Mouse (Mus musculus): ENCODE measurements around the gene Tmem198. TPM values are rescaled to one million over a fixed set of nuclear protein-coding genes. Genes with fewer than 3 reads are reported as not detected.
A peak's percentile ranks its signal among the peaks of the same experiment; 100 is the strongest.

The Tmem198 gene
- total RNA-seq, 2 experiments from 2014 or later, result 0.68 to 0.87 TPM

DNA sequence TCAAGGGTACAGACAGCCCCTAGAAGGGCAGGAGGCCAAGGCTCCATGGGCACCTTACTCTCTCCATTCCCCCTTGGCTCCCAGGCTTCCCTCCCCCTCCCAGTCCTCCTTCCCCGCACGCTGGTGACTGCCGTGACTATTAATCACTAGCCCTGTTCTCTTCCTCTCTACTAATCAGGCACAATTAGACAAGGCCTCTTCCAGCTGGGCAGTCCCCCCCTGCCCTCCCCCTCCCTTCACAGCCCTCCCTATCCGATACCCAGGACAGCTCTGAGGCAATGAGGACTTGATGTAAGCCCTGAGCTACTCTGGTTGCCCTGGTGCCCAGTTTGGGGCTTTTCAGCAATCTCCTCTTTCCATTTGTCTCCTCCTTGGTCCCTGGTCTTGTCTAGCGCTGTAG, 23.4 kb upstream of the Tmem198 start:
- no peak for DNase-seq

DNA sequence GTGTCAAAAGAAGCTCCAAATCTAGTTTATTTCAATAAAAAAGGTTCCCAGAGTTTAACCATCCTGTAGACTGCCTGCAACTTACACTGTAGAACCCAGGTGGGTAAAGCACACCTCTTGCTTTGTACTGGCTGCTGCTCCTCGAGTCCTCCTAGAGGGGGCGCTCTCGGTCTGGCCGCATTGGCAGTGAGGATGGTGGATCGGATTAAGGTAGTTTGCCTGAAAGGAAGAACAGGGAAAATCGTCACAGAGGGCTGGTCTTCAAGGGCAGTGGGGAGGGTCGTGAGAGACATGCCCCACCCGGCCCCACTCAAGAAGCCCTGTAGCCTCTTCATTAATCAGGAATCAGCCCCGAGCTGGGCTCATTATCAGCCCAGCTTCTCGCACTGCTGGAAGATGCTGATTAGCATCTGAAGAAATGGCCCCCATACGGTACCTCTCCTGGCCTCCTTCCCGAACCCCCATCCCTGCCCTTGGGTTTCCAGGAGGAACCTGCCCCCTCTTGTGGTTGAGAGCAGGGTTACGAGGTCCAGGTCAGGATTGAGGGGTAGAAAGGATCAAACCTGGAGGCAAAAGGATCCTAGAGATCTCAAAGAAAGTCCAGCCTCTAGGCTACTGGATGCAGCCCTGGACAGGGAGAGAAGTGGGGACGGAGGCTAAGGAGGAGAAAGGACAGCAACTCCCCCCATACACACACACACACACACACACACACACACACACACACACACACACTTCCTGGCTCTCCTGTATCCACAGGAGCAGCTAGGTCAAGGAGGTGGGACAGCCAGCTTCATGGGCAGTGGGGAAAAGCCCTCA, 22.4 kb upstream of the Tmem198 start:
- DNase-seq, result no peak

DNA sequence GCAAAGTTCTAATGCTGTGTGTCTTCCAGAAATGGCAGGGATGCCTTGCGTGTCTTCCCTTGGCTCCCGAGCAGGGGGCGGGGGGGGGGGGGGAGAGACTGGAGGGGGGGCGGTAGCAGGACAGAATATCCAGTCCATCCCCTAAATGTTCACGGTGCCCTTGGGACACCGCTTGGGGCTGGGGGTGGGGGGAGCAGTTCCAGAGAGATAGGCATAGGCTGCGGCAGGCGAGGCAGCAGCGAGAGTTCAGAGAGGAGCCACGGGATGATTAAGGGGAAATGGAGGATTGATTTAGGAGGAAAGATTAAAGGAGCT, 21.7 kb upstream of the Tmem198 start:
- DNase-seq, result no peak

DNA sequence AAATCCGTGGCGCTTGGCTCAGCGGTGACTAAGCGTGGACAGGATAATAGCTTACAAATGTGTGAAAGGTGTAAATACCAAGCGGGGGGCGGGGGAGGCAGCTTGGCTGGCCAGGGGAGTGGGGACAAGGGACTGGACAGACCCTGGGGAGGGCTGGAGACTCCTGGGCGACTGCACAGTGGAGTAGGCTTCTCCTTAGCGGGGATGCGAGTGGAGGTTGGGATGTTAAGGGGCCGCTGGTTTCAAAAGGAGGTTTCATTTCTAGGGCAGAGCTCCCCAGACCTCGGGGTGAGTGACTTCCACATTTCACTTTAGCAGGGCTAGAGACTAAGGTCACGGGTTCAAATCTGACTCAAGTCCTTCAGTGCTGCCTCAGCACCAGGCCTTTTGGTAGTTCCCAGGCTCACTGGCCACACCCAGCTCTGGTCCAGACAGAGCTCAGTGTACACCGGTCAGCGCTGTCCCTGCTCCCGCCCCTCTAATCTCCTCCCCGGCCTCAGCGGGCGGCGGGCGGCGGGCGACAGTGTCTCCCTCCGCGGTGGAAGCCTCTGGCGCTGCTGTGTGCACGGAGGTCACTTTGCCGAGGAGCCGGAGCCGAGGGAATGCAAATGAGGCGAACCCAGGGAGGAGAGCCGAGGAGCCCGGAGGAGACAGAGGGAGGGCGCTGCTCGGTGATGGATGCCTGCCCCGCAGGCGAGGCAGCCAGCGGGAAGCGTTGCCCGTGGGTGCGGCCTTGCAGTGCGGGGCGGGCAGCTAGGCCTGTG, 21.1 kb upstream of the Tmem198 start:
- no peak for DNase-seq

DNA sequence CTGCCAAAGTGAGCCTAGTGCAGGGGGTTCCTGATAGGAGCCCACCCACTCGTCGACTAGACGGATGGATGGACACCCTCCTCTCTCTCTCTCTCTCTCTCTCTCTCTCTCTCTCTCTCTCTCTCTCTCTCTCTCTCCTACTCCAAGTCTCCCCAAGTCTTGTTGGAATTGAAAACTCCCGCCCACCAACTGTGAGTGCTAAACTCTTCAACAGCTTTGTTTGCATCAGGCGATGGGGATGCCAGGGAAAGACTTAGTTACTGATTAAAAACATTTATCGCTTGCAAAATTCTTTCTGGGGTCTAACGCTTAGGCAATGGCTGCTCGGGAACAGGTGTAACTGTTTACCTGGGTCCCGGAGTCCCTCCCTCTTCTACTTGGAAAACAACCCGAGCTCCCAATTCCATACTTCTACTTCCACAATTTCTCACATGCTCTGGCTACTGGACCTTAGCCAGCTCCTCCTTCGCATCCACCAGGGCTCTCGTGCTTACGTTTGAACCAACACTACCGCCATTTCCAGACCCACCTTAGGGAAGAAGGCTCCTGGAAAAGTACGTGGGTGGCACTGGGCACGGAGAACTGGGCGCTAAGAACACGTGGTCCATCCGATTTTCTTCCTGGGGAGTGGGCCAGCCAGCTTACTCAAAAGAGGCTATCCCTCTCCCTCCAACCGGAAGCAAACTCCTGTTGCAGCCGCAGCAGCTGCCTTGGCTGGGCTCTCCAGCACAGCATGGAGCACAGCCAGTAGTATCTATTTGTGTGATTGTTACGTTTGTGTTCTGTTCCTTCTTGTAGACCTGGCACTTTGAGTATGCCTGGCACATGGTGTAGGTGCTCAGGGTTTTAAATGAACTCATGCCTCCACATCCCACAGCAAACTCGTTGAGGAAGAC, 20.3 kb upstream of the Tmem198 start:
- DNase-seq, result no peak

DNA sequence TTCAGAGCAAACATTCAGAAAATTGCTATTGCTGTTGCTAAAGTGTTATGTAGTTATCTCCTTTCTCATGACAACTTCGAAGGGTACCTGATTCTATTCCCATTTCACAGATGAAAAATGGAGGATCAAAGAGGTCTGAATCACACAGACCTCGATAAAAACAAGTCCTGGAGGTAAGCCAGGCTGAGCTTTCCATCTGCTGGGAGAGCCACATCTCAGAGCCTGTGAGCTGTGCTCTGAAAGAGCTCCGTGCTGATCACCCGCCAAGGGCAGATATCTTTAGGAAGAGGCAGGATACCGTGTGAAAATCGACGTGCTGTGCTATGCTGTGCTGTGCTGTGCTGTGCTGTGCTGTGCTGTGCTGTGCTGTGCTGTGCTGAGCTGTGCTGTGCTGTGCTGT, 19.0 kb upstream of the Tmem198 start:
- no peak for DNase-seq

DNA sequence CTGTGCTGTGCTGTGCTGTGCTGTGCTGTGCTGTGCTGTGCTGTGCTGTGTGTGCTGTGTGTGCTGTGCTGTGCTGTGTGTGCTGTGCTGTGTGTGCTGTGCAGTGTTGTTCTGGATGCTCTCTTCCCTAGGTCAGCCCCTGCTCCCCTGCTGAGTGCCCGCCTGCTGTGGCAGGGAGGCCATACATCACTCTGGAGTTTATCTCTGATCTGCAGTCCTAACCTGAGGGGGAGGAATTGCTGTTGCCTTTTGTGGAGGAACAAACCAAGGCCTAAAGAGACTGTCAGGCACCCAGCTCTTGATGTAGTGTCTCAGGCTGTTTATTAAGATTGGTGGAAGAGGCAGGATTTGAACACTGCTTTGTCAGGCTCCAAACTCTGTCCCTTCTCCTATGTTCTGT, 16.7 kb upstream of the Tmem198 start:
- DNase-seq, result no peak

DNA sequence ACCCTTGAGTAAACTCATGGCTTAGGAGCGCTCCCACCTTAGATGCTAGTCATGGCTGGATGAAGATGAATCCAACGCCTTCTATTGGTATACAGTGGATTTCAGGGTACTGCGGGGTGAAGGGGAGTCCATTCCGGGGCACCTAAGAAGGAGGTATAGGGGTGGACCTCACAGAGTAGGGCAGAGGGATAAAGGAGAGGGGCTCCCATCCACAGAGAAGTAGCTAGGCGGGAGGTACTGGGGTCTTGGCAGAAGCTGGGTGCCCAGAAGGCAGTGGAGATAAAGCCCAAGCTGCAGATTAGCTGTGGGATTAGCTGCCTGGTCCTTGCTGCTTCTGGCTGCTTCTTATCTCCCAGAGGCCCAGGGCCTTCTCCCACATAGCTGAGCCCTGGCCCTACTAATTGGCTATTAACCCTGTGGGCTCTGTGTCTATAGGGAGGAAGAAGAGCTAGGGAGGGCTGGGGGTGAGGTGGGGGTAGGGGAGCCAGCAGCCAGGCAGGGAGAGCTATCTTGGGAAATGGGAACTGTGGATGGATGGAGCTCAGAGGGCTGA, 15.6 kb upstream of the Tmem198 start:
- DNase-seq, result no peak

DNA sequence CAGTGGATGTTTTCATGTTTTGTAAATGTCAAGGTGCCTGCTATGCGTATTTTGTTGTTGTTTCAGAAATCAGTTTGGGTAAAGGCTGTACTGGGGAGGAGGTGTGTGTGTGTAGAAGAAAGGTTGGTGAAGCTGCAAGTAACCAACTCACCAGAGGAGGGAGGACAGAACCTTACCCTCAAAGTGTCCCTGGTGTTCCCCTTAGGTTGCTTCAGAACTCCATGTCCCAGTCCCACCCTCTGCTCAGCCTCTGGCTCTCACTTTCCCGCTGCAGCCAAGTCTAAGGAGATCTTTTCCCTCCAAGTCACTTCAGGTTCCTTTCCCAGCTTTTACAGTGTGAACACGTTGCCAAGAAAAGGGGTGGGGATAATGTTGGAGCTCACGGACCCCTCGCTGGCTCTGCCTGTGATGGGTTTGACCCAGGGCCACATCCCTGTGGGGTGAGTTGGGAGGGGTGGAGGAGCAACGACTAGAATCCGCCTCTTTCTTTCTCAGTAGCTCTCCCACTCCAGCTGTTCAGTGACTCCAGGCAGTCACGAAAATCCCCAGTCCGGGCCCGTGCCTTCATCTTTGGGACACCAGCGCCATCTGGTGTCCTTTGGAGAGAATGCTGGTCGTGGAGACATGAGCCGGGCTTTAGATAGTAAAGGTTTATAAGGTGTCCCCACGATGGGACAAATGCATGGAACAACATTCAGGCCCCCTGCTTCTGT, 12.0 kb upstream of the Tmem198 start:
- peak; percentile 78 for DNase-seq

DNA sequence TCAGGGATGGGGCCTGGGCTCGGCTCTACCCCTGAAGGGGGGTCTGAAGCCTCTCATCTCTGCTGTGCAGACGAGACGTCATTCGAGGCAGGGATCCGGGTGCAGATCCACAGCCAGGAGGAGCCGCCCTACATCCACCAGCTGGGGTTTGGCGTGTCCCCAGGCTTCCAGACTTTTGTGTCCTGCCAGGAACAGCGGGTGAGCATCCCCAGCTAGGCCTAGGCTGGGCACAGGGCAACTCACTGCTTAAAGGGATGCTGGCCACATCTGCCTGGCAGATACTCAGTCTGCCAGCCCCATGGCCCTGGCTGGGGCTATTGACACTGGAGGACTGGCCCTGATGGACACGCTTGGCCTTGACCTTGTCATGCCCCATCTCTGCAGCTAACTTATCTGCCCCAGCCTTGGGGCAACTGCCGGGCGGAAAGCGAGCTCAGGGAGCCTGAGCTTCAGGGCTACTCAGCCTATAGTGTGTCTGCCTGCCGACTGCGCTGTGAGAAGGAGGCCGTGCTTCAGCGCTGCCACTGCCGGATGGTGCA, 10.0 kb upstream of the Tmem198 start:
- no peak for DNase-seq

DNA sequence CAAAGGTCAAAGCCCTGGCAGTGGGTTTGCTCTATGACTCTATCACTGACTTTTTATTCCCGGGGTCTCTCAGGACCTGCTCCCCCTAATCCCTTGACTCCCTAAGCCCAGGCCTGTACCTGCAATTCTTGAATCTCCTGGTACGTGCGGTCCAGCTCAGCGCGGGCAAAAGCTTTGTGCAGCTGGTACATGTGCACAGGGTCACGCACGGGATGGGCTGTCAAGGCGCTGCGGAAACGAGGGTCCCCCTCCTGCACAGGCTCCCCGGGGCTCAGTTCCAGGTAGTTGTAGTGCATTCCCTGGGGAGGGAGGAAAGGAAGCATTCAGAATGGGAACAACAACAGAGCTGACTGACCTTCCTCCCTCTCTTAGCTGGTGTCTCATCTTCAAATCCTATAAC, 2.9 kb upstream of the Tmem198 start:
- no peak for DNase-seq

DNA sequence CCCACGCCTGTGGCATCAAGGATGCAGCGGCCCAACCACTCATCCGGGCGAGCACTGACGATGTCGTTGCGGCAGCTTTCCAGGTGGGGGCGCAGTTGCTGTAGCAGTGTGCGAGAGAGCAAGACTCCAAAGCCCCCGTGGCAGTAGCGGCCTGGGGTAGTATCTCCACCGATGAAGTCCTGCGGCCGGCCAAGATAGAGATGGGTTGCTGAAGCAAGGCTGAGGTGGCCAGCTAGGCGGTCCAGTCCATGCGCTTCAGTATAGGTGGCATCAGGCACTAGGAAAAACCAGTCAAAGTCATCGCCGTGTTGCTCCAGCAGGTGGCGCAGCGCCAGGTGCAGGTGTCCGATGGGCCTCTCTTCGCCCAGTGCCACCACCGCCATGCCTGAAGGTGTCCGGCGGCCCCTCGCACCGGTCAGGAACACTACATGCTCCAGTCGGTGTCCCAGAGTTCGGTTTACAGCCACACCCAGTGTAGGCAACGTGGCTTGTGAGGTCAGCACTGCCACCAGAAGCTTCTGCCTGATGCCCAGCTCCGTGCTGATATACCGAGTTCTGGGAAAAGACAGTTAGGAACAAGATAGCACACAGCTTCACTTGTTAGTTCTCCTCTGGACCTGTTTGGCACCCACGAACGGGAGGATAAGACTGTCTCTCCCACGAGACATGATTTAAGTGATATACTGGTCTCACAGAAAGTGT, 1.9 kb upstream of the Tmem198 start:
- DNase-seq, result peak; percentile 84

DNA sequence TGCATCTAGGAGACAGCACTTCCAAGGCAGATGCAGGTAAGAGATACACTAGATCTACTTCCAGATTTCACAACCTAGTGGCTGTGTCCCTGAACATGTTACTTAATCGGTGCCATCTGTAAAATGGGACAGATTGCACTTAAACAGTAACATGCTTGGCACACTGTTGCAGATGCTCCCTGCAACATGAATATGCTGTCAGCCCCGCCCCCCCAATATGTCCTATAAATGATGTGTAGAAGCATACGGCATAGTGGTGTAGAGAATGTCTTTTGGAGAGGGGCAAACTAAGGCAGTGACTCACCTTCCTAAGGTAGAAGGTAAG, 1.4 kb upstream of the Tmem198 start:
- DNase-seq, result no peak

DNA sequence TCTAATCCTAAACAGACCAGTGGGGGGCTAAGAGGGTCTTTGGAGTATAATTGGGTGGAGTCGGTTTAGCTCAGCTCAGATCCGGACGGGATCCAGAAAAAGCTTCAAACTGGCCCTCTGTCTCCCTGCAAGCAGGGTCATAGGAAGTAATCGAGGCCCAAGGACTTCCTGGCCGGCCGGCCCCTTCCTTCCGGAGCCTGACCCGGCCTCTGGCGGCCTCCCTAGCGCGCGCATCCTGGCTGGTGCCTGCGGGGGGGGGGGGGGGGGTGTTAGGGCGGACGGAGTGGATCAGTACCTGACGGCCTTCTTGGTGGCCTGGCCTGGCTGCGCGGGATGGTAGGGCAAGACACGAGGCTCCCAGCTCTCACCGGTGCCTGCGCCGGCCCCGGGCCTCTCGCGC, 835 bp upstream of the Tmem198 start:
- no peak for DNase-seq

DNA sequence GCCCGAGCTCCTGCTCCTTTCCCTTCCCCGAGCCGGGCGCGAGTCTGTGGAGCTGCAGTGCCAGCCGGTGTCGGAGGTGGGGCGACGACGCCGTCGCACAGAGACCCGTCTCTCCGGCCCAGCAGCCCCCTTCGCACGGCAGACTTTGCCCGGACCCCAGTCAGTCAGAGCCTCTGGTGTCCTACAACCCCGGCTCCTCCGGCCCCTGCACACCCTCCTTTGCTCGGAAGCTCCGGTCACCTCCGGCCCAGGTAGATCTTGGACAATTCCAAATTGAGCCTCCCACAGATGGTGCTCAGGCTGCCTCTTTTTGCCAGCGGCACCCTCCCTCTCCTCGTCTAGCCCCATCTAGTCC, 280 bp downstream of the Tmem198 start:
- DNase-seq, result no peak

DNA sequence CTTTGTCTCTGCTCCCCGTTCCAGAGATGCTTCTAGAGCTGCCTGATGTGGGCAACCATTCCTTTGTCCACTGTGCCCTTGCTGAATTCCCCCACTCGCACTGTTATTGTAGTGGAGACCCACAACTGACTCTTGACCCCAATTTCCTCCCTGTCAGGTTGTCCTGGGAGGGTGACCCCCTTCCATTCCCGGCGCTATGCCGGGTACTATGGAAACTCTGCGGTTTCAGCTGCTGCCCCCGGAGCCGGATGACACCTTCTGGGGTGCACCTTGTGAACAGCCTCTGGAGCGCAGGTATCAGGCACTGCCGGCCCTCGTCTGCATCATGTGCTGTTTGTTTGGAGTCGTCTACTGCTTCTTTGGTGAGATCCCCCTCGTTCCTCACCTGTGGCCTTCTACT, 704 bp downstream of the Tmem198 start:
- DNase-seq, result no peak

DNA sequence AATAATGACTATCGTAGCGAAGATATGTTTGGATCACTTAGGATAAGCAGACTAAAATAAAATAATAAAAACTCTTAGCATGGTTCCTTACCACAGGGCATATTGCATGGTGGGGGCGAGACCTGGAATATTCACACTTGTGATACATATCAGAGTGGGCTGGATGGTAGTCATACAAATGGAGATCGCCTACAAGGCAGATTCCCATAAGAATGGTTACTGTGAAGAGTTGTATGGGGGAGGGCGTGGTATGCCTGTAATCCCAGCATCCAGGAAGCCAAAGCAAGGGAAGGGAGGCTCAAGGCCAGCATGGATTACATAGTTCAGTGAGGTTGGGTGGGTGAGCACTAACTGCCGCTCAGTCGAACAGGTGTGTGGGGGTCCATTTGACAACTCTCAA, 1.4 kb downstream of the Tmem198 start:
- no peak for DNase-seq

DNA sequence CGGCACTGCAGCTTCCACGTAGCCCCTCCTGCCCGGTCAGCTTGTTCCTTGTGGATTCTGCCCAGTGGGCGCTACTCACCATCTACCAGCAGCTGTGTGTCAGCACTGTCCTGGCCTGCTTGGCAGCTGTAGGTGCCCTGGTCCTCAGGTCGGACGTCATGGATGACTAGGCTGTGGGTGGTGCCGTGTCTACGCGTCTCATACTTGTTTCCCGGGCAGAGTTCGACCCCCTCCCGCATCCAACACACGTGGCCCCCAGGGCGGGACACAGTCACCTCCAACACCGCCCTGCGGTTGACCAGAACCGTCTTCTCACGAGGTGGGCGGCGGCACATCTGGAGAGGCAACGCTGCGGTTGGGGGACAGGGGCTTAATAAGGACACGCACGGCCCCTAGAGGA, 7.2 kb downstream of the Tmem198 start:
- no peak for DNase-seq

DNA sequence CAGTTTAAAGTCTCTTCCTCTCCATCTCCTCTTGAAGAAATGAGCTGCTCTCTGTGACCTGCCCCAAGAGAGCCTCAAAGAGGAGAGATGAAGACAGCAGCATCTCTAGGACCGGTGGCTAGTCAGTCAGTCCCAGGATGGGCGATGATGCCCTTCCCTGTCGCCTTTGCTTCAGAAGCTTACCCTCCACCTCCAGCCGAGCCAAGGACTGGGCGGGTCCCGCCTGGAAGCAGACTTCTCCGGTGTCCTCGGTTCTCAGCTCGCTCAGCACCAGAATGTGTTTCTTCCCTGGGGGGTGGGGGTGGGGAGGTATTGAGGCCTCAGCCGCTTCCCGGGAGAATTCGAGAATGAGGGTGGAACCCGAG, 7.7 kb downstream of the Tmem198 start:
- no peak for DNase-seq

DNA sequence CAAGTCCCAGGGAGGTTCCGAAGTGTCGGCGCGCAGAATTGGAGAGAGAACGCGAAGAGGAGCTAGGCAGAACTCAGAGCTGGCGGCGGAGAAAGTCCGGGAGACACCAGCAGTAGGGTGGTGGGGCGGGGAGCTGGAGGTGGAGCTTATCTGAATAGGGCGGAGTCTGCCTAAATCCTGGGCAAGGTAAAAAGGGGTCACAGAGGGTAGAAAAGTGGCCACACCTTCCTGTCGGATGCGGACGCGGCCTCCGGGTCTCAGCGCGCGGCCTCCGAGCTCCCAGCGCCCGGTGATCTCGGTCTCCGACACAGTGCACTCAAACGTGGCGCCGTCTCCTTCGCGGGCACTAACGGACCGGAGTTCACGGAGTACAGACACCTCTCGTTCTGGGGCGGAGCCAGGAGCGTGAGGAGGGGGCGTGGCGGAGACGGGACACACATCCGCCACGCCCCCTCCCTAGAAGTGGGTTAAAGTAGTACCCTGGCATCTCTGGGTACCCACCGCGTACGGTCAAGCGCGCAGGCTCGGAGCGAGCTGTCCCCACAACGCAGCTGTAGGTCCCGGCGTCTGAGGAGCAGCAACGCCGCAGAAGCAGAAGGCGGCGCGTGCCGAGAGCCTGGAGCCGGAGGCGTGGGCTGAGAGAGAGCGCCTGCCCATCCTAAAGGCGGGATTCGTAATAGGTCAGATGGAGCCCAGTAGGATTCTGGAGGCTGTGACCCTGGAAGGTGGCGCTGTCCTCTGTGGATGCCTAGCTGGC, 8.3 kb downstream of the Tmem198 start:
- DNase-seq, result peak; percentile 58
